Mouse (Mus musculus): ENCODE measurements at regions not wholly inside any gene's neighbourhood (a gene's known extent, or its start where the extent isn't known, plus 50 kb on each side); places are given as distances from the start of the nearest gene placed in this dataset.
"Not testable (repeated sequence)": the region's sequence is repeated elsewhere in the genome, so short reads cannot be mapped to it uniquely, and the experiment has no call there.

- DNase-seq (ENCODE audit: low spot score in 2 of 2) = peak; percentile 68 to 84
Measured at GRCm38 (mm10) chr4:8084954-8085639, 153.7 kb downstream of the Car8 start.

DNA sequence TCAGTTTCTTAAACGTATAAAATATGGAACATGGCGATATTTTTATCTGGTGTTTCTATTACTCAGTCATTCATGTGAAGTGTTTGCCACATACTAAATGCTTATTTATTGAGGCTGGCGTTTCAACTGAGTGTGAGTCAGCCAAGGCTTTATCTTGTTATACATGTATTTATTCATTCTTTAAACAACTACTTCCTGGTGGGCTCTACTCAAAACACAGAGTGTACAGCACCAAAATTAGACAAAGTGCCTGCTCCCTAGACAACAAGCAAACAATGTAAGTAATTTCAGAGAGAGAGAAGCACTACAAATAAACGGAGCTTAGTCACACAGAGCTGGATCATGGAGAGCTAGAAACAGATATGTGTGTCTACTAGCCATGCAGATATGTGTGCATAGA is 159.5 kb downstream of the Car8 start:
- DNase-seq (ENCODE audit: low spot score in 2 of 2) = no peak

DNA sequence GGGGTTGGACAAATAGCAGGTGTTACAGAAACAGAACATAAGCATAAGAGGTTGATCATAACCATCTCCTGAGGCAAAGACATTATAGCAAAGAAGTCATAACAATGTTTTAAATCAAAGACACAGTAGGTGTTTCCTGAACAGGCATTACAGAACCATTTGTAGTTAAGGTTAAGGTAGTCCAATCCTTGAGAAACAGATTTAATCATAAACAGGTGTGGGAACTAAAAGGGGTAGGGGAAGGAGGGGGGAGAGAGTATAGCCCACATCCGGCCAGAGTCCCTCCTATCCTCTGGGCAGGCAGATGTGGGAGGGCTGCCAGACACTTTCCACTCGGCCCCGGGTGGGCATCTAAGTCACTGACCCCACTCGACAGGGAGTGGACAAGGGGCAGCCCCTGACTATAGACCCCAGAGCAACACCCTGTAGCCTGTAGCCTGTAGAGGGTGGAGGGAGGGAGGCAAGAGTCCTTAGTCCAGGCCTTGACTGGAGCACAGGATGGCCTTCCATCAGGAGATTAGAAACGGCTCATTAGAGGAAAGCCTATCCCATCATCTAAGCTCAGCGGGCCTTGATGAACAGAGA is 165.8 kb downstream of the Car8 start:
- DNase-seq (ENCODE audit: low spot score in 2 of 2) = no peak

DNA sequence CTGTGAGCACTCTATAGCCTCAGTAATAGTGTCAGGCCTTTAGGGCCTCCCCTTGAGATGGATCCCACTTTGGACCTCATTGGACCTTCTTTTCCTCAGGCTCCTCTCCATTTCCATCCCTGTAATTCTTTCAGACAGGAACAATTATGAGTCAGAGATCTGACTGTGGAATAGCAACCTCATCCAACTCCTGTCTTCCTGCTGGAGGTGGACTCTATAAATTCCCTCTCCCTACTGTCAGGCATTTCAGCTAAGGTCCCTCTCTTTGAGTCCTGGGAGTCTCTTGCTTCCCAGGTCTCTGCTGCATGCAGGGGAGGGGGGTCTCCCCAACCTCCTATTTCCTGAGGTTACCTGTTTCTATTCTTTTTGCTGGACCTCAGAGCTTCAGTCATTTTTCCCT is 168.1 kb downstream of the Car8 start:
- not testable (repeated sequence) for DNase-seq (ENCODE audit: low spot score in 2 of 2)

- DNase-seq (ENCODE audit: low spot score in 2 of 2) = no peak
Measured at GRCm38 (mm10) chr4:8068086-8068485, 170.8 kb downstream of the Car8 start.

DNA sequence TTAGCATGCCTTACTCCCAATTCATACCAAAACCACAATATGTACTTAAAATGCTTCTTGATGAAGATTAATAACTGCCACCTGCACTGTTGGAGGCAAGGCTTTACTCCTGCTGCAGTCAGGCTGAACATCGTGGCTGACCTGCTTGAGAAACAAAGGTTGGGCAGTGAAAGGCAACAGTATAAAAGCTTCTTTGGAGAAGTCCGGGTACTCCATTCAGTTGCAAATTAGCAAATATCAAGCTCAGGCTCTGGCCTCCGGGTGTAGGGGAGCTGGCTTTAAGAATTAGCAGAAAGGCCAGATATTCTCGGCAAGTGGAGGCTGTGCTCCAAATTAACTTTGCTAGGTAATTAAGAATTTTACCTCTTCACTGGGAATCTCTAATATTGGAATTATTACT is 197.1 kb downstream of the Car8 start:
- no peak for DNase-seq (ENCODE audit: low spot score in 2 of 2)

- no peak for DNase-seq (ENCODE audit: low spot score in 2 of 2)
Measured at GRCm38 (mm10) chr4:8037863-8038262, 201.0 kb downstream of the Car8 start.

DNA sequence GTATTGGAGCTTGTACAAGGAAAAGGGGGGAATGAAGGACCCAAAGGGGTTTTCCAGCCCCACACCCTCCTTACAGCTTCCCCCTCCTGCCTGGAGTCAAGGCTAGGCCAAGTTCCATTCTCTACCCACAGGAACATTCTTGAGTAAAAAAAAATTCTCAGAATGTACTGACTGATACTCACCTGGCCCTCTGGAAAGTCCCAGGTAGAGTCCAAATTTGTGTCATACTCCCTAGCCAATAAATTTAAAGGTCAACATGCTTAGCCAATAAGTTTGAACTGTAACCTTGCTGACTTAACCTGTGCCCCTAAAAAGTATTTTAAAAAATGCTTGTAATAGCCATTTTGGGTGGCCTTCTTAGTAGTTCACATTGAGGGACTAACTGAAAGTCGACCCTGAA is 205.4 kb downstream of the Car8 start:
- not testable (repeated sequence) for DNase-seq (ENCODE audit: low spot score in 2 of 2)

DNA sequence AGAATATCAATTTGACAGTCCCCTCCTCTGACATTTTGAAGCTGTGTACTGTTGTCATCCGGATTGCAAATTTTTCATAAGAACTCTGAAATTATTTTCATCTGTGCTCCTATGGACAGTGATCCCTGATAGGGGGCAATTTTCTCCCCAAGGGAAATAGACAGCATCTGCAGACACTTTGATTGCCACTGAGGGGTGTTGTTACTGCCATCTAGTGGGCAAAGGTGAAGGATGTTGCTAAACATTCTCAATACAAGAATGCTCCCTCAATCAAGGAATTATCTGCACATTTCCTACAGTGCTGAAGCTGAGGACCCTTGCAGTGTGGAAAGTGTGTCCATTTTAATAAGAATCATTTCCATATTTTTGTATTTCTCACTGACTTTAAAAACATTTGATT is 233.7 kb downstream of the Car8 start:
- peak in 1 of 2 experiments; percentile 13 for DNase-seq (ENCODE audit: low spot score in 2 of 2)

GRCm38 (mm10) chr4:7997575-7997953 is 241.3 kb downstream of the Car8 start:
- no peak for DNase-seq (ENCODE audit: low spot score in 2 of 2)

- no peak for DNase-seq (ENCODE audit: low spot score in 2 of 2)
Measured at GRCm38 (mm10) chr4:7996923-7997574, 241.8 kb downstream of the Car8 start.

GRCm38 (mm10) chr4:7992944-7993343 is 245.9 kb downstream of the Car8 start:
- DNase-seq (ENCODE audit: low spot score in 2 of 2) = no peak

DNA sequence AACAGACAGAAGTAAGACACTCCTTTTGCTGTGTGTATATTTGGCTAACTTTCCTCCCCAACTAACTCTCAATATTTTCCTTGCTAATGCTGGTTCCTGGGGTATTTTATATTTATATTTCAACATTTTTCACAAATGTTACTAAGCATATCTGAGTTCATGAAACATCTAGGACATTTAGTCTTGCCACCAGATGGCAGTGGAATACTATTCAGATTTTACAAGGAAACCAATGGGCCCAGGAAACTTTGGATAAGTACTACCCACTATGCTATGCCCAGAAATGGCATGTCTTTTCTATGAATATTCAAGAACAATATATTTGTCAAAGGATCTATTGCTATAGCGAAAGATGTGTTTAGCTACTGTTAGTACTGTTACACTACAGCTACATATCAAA is 251.1 kb downstream of the Car8 start:
- no peak for DNase-seq (ENCODE audit: low spot score in 2 of 2)

DNA sequence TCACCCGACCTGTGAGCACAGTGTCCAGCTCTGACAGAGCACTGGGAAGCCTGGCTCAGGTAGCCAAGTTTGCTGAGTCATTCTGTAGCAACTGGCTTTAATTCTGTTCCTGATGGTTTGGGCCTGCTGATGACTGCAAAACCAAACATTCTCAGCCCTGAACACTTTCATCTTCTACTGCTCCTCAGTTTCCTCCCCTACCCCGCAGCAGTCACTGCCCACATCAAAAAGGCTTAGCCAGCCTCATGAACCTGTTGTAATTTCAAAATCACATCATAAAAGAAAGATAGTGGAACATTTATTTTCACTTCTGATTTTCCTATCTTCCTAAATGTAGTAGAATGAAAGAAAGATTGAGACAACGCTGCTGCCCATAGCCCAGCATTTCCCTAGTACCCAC is 251.5 kb downstream of the Car8 start:
- no peak for DNase-seq (ENCODE audit: low spot score in 2 of 2)

- no peak for DNase-seq (ENCODE audit: low spot score in 2 of 2)
Measured at GRCm38 (mm10) chr4:7984814-7985213, 254.0 kb downstream of the Car8 start.

DNA sequence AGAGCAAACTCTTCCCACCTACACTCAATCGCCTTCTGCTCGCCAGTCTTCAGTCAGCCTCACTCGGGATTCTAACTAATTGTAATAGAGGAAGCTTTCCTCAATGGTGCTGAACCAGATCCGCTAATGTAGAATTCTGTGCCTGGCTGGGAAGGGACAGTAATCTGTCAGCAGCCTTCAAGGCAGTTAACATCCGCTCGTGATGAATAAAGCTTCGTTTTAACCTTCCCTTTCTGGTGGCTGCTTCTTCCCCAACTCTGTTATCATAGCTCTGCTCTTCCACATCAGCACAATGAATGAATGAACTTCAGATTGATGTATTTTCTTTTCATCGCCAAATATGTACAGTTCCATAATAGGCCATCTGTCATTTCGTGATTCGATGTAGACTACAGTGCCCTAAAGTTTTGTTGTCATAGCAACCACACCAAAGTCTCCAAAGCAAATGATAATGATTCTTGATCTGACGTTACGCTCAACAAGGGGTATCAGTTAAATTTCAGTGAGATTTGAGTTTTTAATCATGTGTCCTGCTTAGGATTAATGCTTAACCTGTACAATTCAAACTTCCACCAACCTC is 259.0 kb downstream of the Car8 start:
- DNase-seq (ENCODE audit: low spot score in 2 of 2) = no peak

- DNase-seq (ENCODE audit: low spot score in 2 of 2) = no peak
Measured at GRCm38 (mm10) chr4:7977661-7978444, 261.0 kb downstream of the Car8 start.

DNA sequence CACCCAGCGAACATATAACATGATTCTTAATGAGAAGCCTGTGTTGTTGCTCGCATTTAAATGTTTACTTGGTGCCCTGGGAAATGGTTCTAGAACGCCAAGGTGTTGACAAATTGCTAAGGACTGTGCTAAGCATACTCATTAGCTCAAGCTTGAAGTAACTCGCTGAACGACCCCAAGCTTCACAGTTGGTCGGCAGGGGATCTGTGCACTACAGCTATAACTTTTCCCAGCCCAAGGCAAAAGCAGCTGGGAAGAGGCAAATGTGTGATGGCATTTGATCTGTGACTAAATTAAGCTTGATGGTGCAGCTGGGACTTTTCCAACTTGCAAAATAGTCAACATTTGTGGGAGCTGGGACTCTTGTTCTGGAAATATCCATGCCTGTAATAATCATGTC is 268.6 kb downstream of the Car8 start:
- DNase-seq (ENCODE audit: low spot score in 2 of 2) = no peak

DNA sequence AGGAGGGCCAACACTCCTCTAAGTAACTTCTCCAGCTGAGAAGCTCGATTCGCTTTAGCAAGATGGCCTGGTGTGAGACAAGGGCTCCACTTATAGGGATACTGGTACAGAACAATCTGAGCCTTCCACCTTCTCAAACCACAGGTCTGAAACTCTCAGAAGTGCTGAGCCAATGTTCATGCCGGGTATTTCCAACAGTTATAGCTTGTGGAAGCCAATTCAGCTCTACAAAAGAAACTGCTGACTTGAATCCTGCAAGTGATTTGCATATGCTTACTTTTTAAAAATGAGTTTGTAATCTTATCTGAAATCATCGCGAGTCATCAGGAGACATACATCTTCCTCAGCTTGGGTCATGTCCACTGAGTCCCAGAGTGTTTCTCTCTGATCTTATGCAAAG is 273.2 kb downstream of the Car8 start:
- DNase-seq (ENCODE audit: low spot score in 2 of 2) = no peak

DNA sequence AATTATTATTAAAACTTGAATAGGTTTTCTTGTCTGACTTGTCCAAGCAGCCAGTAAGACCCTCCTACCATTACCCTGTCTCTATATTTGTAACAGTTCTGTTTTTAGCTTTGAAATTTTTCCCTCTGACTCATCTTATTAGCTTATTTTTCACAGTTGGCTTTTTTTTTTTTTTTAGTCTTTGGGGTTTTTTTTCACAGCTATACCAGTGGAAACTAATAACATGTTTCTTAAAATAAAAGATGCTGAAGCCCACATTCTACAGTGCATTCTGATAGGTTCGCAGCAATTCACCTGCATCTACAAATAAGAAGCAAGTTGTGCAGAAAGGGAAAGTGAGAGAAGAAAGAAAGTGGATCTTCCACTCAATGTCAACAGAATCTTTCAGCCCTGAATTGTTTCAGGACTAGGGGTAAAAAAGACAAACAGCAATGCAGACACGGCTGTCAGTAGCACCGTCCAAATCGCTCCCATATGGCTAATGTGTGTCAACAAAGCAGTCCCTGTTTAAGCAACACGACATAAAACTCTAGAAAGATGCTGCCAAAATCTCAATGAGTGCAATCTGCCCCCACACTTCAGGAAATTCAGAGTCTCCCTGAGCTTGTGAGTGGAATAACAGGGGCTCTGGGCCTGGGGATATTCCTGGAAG is 277.2 kb downstream of the Car8 start:
- no peak for DNase-seq (ENCODE audit: low spot score in 2 of 2)

DNA sequence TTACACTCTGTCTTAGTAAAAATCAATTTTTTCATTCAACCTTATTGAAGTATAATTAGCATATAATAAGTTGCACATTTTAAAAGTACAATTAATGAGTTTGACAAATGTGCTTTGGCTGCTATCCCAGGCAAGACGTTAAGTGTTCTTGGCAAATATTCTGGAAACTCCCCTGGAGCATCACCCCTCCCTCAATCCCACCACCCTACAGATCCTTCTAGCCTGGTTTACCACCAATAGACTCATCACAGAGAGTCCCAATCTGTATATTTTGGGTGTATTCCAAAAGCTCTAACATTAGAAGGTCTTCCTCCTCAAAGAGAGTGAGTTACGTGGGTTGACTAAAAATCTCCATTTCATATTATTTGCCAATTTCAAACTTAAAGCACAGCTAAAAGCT is 278.5 kb downstream of the Car8 start:
- no peak for DNase-seq (ENCODE audit: low spot score in 2 of 2)

All from gastrocnemius, postnatal 4 days (tissue).